Mouse (Mus musculus) G1E (cell line): Measurements from ENCODE around the gene Nuak1. TPM values are rescaled to one million over a fixed set of nuclear protein-coding genes. Genes with fewer than 3 reads are reported as not detected.

ENCODE experiments used
- ATAC-seq: 2 replicates; pipeline ENCODE4 v1.8.0; 2016; ENCODE audit warnings: mild to moderate bottlenecking; ENCODE audit not compliant: insufficient number of reproducible peaks, poor library complexity, low FRiP score, severe bottlenecking; ENCODE audit errors: extremely low read depth
- DNase-seq: peaks from one replicate; pipeline ENCODE4 v3.0.0; 2012; ENCODE audit warnings: low spot score
- H3K27me3 ChIP-seq: 2 replicates; pipeline ENCODE4 v1.6.1; 2012; ENCODE audit warnings: mild to moderate bottlenecking, low read length, inconsistent platforms; ENCODE audit not compliant: insufficient read depth
- H3K36me3 ChIP-seq: replicated peaks from 2 replicates; pipeline ENCODE3; 2012; ENCODE audit warnings: mild to moderate bottlenecking, inconsistent platforms
- H3K4me1 ChIP-seq: 2 replicates; pipeline ENCODE4 v1.6.1; 2012; ENCODE audit warnings: low read depth, low read length, inconsistent platforms, mixed read lengths; ENCODE audit not compliant: insufficient read depth
- H3K4me3 ChIP-seq: 2 replicates; pipeline ENCODE4 v1.5.1; 2012; ENCODE audit warnings: low read depth, mild to moderate bottlenecking, inconsistent platforms, low read length, moderate library complexity, mixed read lengths
- H3K9me3 ChIP-seq: replicated peaks from 2 replicates; pipeline ENCODE4 v1.6.1; 2012; ENCODE audit warnings: inconsistent platforms
- CTCF ChIP-seq: IDR thresholded peaks from 2 replicates; pipeline ENCODE4 v1.5.1; 2012; ENCODE audit warnings: low read depth, low read length, inconsistent platforms, mixed read lengths
- GATA1 ChIP-seq: IDR thresholded peaks from 2 replicates; pipeline ENCODE4 v1.6.1; 2012; ENCODE audit warnings: borderline replicate concordance, low read length, inconsistent platforms, mixed read lengths
- GATA2 ChIP-seq: IDR thresholded peaks from 2 replicates; pipeline ENCODE4 v1.6.1; 2012; ENCODE audit warnings: low read depth, low read length, inconsistent platforms, borderline replicate concordance
- POLR2AphosphoS5 ChIP-seq: IDR thresholded peaks from 2 replicates; pipeline ENCODE4 v1.6.1; 2012; ENCODE audit warnings: low read depth, low read length, inconsistent platforms; ENCODE audit not compliant: insufficient replicate concordance
- TAL1 ChIP-seq: conservative IDR thresholded peaks from 2 replicates; pipeline ENCODE4 v1.6.1; 2012; ENCODE audit warnings: low read depth, low read length, inconsistent platforms, mixed read lengths
- polyA plus RNA-seq: library from polyadenylated mRNA; stranded (reverse); fragments of >175 nt; gene quantifications from 2 replicates; pipeline ENCODE4 v1.2.3, GENCODE M21; 2012
- total RNA-seq, 2 experiments: library from RNA; stranded (forward) in 1 of 2; stranded (reverse) in 1 of 2; fragments of 200-1000 nt in 1 of 2; fragments of >200 nt in 1 of 2; fragmentation: Nextera tagmentation in 1 of 2; gene quantifications; 2 replicates each; pipeline ENCODE4 v1.2.3; 2014 to 2017

Gene Nuak1
- total and polyA plus RNA-seq, 3 experiments, result 0.11 TPM; not detected in 2

DNA sequence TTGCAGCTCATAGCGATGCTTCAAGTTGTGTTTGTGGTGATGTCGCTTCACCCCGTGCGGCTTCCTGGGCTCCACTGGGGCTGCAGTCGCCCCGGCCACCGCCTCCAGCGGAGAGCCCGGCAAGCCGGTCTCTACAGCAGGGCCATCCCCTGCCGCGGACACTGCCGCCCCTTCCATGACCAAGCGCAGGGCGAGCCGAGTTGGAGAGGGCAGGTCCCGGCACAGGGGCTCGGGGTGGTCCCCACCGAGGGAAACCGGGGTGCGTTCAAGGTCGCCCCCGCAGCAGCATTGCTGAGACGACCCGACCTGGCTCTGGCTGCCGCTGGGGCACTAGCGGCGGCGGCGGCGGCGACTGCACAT is 236 bp downstream of the Nuak1 start:
- no peaks in the 10 kb centered on the region; the same call in 1 of the 2 replicates for H3K27me3 ChIP-seq
- no peak for ATAC-seq
- peaks cover 52% of the 10 kb centered on the region for H3K9me3 ChIP-seq
- H3K4me3 ChIP-seq, result no peak overlapping the region
- H3K36me3 ChIP-seq, result no peaks in the 10 kb centered on the region
- no peak for DNase-seq
- H3K4me1 ChIP-seq, result no peaks in the 10 kb centered on the region
- TF ChIP-seq POLR2AphosphoS5, result no peak
- TF ChIP-seq TAL1, result no peak
- no peak for TF ChIP-seq CTCF
- TF ChIP-seq GATA1, result no peak

DNA sequence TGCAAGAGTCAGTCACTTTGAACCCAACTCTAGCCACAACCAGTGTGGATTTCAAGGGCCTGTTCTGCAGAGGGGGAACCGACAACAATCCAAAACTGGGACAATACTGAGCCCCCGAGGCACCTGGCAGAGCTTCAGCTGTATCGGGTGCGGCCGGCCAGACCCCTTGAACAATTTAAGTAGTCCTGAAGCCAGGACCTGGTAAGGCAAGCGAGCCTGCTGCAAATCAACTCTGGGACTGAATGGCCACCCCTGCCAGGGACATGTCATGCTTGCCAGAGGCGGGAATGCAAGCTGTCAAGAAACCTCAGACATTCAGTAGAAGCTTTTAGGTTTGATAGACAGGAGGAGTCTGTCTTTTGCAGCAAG is 1.2 kb downstream of the Nuak1 start:
- no peak for DNase-seq
- peaks cover 57% of the 10 kb centered on the region for H3K9me3 ChIP-seq
- no peak overlapping the region for H3K4me3 ChIP-seq
- no peaks in the 10 kb centered on the region for H3K36me3 ChIP-seq
- TF ChIP-seq GATA2, result no peak
- no peak for TF ChIP-seq TAL1
- TF ChIP-seq CTCF, result no peak
- TF ChIP-seq POLR2AphosphoS5, result no peak
- no peak for TF ChIP-seq GATA1
- ATAC-seq, result no peak
- H3K27me3 ChIP-seq, result no peaks in the 10 kb centered on the region; the same call in 1 of the 2 replicates
- H3K4me1 ChIP-seq, result no peaks in the 10 kb centered on the region

DNA sequence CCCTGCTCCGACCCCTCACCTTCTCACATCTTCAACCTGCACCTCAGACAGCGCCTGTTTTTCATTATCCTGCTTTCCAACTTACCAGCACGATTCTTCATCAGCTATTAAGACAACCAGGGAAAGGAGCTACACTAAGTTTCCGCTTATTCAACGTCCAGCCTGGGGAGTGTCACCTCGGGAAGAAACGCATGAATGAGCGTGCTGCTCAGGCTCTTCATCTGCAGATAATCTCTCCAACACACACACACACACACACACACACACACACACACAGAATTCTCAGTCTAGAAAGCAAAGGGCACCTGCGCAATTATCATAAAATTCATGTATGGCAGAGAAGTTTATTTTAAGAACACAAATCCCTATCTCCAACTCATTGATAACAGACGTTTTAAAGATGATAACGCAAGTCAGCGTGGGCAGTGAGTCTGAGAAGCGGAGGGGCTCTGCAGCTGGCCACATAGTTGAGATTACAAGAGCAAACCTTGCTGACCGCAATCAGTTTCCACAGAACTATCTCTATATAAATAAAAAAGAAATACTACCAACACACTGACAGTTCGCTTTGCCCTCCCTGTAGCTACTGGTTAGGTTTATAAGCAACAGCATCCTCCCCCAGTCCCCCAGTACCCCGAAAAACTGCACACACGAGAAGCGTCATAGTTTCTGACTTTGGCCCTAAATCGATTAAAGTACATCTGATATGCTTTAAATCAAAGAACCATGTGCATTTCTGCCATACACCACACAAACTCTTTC is 1.8 kb downstream of the Nuak1 start:
- TF ChIP-seq TAL1 (no peak), POLR2AphosphoS5 (no peak), GATA1 (no peak), CTCF (no peak), GATA2 (no peak)
- Histone ChIP-seq H3K36me3 (no peaks in the 10 kb centered on the region), H3K9me3 (peaks cover 62% of the 10 kb centered on the region), H3K4me1 (no peaks in the 10 kb centered on the region), H3K4me3 (no peak overlapping the region), H3K27me3 (no peaks in the 10 kb centered on the region; the same call in 1 of the 2 replicates)
- DNase-seq (no peak), ATAC-seq (no peak)

DNA sequence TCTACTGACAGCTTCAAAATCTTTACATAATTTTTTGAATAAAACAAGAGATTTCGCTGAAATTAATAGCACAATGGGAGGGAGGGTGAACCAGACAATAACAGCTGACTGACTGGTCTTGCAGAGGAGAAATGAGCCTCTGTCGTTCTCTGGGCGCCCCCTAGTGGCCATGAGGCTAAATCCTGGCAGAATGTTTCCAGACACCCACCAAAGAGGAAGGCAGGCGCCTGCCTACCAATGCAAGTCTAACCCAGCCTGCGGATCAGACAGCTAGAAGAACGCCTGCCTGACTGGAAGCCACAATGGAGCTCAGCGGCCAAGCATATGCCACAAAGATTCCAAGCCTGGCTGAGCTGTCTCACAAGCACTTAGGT is 2.4 kb downstream of the Nuak1 start:
- DNase-seq (no peak), ATAC-seq (no peak)
- peaks cover 67% of the 10 kb centered on the region for H3K9me3 ChIP-seq
- no peaks in the 10 kb centered on the region for H3K4me1 ChIP-seq
- H3K27me3 ChIP-seq, result no peaks in the 10 kb centered on the region; the same call in 1 of the 2 replicates
- no peak overlapping the region for H3K4me3 ChIP-seq
- TF ChIP-seq CTCF (peak; percentile 30; the same call in 1 of the 2 replicates), TAL1 (no peak), POLR2AphosphoS5 (no peak), GATA1 (no peak), GATA2 (no peak)
- no peaks in the 10 kb centered on the region for H3K36me3 ChIP-seq

DNA sequence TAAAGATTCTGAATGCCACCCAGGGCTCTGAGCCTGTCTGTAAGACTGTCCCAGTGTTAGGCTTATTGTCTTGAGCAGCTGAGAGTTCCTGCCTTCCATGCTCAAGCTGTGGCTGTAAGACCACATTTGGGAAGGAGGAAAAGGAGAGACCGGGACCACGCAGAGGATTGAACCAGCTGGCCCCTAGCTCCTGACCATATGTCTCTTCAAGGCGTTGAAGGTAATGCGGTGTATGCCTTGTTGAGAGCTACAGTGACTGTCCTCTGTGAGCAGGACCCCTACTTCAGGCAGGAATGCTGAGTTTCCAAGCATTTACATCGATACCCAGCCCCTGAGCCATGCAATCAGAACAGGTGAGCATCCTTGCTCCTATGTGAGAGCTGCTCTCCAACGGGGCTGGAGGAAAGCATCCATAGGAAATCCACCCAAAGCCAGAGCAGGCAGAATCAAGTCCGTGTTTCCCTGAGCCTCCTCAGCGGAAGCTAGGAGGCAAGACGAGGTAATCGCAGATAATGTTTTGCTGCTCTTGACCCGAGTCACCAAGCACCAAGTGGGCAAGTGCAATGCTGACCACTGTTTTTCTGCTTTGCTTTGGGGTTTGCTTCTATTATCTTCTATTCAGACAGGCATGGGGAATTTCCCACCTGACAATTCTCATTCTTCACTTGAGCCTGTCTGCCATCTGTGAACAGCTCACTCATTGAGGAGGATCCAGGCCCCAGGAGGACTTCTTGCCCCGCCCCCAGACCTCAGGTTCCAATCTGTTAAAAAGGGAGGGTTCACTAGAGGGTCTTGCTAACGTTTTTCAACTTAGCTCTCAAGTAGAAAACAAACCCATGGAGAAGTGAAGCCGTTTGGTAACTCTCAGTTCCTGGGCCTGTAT is 3.0 kb downstream of the Nuak1 start:
- H3K4me3 ChIP-seq, result no peak overlapping the region
- no peaks in the 10 kb centered on the region; the same call in 1 of the 2 replicates for H3K27me3 ChIP-seq
- H3K36me3 ChIP-seq, result no peaks in the 10 kb centered on the region
- DNase-seq, result no peak
- no peak for ATAC-seq
- TF ChIP-seq GATA1 (no peak), GATA2 (no peak), TAL1 (no peak), POLR2AphosphoS5 (no peak), CTCF (no peak)
- H3K9me3 ChIP-seq, result peaks cover 61% of the 10 kb centered on the region
- no peaks in the 10 kb centered on the region for H3K4me1 ChIP-seq

DNA sequence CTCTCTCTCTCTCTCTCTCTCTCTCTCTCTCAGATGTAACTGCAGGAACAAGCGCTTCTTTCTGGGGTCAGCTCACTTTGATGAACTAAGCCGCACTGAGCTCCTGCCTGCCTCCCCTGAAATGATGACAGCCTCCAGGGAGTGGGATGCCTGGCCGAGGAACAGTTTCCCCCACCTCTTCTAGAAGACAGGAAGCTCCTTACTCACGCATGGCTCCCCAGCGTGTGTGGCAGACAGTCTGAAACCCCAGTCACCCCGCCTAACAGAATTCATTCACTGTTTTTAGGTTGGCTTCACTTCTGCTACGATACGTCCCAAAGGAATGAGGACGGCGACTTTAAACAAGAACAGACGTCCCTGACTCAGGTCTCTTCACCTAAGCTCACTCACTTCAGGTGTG is 4.5 kb downstream of the Nuak1 start:
- no peak overlapping the region for H3K4me3 ChIP-seq
- H3K9me3 ChIP-seq, result peaks cover 60% of the 10 kb centered on the region
- ATAC-seq (no peak), DNase-seq (no peak)
- H3K27me3 ChIP-seq, result no peaks in the 10 kb centered on the region; the same call in 1 of the 2 replicates
- H3K36me3 ChIP-seq, result no peaks in the 10 kb centered on the region
- no peak for TF ChIP-seq GATA2
- no peak for TF ChIP-seq CTCF
- TF ChIP-seq TAL1, result no peak
- no peak for TF ChIP-seq POLR2AphosphoS5
- no peak for TF ChIP-seq GATA1
- H3K4me1 ChIP-seq, result no peaks in the 10 kb centered on the region
